Mouse (Mus musculus): Measurements from ENCODE around the gene Mad2l1bp. TPM values are rescaled to one million over a fixed set of nuclear protein-coding genes. Genes with fewer than 3 reads are reported as not detected.
A peak's percentile ranks its signal among the peaks of the same experiment; 100 is the strongest.

Gene Mad2l1bp
- total RNA-seq (2021): 10 to 100 TPM; 20.8 to 25.1 TPM
- long read RNA-seq, experiment 1, transcript Mad2l1bp-201 (3 exons, 1,272 nt): major isoform, 32 of 35 reads
- long read RNA-seq, experiment 1, partial matches to known transcripts: 0 of 35 reads
- long read RNA-seq, experiment 1, other reads (novel, unspliced or antisense): 3 of 35 reads
- long read RNA-seq, experiment 2, transcript Mad2l1bp-201 (3 exons, 1,272 nt): major isoform, 29 of 34 reads
- long read RNA-seq, experiment 2, partial matches to known transcripts: 3 of 34 reads
- long read RNA-seq, experiment 2, other reads (novel, unspliced or antisense): 2 of 34 reads

- peak; percentile 93 for DNase-seq
- intact Hi-C loops (cut with DNase I): loop anchor here (10.0 kb wide), 1 partner anchor 568 kb away; no protein-coding TSS in a partner anchor
- Histone ChIP-seq H3K27ac (peak within 1 kb of the TSS; percentile 96), H3K4me3 (peak within 1 kb of the TSS; percentile 85)
- no peak for TF ChIP-seq CTCF (IDR thresholded peaks at IDR 0.05)
Measured at GRCm38 (mm10) chr17:46152847-46153782, at the start of gene Mad2l1bp. Mad2l1bp (minus strand) TSS chr17:46153553.

- peak; percentile 45 for DNase-seq
- intact Hi-C loops (cut with DNase I): no loop called here
- Histone ChIP-seq H3K27ac (peak overlapping the region; percentile 94), H3K4me3 (peak overlapping the region; percentile 89)
- TF ChIP-seq CTCF (IDR thresholded peaks at IDR 0.05): no peak
Measured at GRCm38 (mm10) chr17:46203078-46203477, 49.7 kb upstream of the Mad2l1bp start.

- peak; percentile 96 for DNase-seq
- peak; percentile 12; the same call in 1 of the 2 replicates for TF ChIP-seq CTCF (IDR thresholded peaks at IDR 0.05)
- intact Hi-C loops (cut with DNase I): no loop called here
- H3K4me3 ChIP-seq: peak within 1 kb of the TSS; percentile 89
- H3K27ac ChIP-seq: peak within 1 kb of the TSS; percentile 94
Measured at GRCm38 (mm10) chr17:46202421-46203071, 49.2 kb upstream of the Mad2l1bp start, which contains the start of the genes Polh and Xpo5. Polh (minus strand) TSS chr17:46202645. Xpo5 (plus strand) TSS chr17:46202782.

DNA sequence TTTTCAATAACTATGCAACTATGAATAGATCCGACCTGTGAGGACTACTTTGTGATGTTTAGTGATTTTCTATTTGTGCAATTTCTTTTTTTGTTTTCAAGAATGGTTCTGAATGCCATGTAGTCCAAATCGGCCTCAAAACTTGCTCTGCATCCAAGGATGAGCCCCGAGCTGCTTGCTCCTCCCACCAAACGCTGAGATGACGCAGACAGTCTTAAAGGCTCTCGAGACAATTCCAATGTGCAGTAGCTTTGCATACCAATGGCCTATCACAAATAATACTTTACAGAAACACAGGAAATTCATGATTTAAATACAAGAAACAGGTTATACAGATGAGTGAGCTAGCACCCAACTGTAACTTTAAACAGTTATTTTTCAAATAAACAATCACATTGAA lies 47.8 kb upstream of the Mad2l1bp start:
- no peak for DNase-seq
- peak overlapping the region; percentile 94 for H3K27ac ChIP-seq
- peak overlapping the region; percentile 89 for H3K4me3 ChIP-seq
- no peak for TF ChIP-seq CTCF (IDR thresholded peaks at IDR 0.05)
- intact Hi-C loops (cut with DNase I): no loop called here

- intact Hi-C loops (cut with DNase I): no loop called here
- DNase-seq: no peak
Measured at GRCm38 (mm10) chr17:46188829-46189228, 35.5 kb upstream of the Mad2l1bp start.

DNA sequence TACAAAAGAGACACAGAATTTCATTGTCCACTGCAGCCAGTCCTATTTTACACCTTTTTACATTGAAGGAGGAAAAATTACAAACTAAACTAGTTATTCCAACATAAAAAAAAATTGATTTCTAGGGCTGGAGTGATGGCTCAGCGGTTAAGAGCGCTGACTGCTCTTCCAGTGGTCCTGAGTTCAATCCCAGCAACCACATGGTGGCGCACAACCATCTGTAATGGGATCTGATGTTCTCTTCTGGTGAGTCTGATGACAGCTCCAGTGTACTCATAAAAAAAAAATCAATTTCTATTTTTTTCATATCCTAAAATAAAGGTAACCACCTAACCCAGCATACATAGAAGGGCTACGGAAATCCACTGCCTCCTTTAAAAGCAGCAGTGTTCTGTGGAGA lies 28.9 kb upstream of the Mad2l1bp start:
- Histone ChIP-seq H3K27ac (no peak overlapping the region), H3K4me3 (no peak overlapping the region)
- intact Hi-C loops (cut with DNase I): no loop called here
- no peak for DNase-seq
- TF ChIP-seq CTCF (IDR thresholded peaks at IDR 0.05): peak; percentile 43

More at GRCm38 (mm10) chr17:46188829-46189228, 35.5 kb upstream of the Mad2l1bp start:
- Histone ChIP-seq H3K27ac (no peak overlapping the region), H3K4me3 (no peak overlapping the region)
- no peak for TF ChIP-seq CTCF (IDR thresholded peaks at IDR 0.05)

- intact Hi-C loops (cut with DNase I): no loop called here
- TF ChIP-seq CTCF (IDR thresholded peaks at IDR 0.05): peak; percentile 65
- no peak overlapping the region for H3K4me3 ChIP-seq
- no peak overlapping the region for H3K27ac ChIP-seq
- no peak for DNase-seq
Measured at GRCm38 (mm10) chr17:46170538-46170937, 17.2 kb upstream of the Mad2l1bp start.

- peak; percentile 62 for DNase-seq
- H3K4me3 ChIP-seq: peak overlapping the region; percentile 24; the same call in 1 of the 2 replicates
- no peak for TF ChIP-seq CTCF (IDR thresholded peaks at IDR 0.05)
- intact Hi-C loops (cut with DNase I): no loop called here
- peak overlapping the region; percentile 82 for H3K27ac ChIP-seq
Measured at GRCm38 (mm10) chr17:46168768-46169167, 15.4 kb upstream of the Mad2l1bp start.

GRCm38 (mm10) chr17:46168318-46168717 lies 15.0 kb upstream of the Mad2l1bp start:
- TF ChIP-seq CTCF (IDR thresholded peaks at IDR 0.05): no peak
- Histone ChIP-seq H3K4me3 (peak overlapping the region; percentile 24; the same call in 1 of the 2 replicates), H3K27ac (peak overlapping the region; percentile 82)
- intact Hi-C loops (cut with DNase I): no loop called here
- DNase-seq: peak; percentile 30

DNA sequence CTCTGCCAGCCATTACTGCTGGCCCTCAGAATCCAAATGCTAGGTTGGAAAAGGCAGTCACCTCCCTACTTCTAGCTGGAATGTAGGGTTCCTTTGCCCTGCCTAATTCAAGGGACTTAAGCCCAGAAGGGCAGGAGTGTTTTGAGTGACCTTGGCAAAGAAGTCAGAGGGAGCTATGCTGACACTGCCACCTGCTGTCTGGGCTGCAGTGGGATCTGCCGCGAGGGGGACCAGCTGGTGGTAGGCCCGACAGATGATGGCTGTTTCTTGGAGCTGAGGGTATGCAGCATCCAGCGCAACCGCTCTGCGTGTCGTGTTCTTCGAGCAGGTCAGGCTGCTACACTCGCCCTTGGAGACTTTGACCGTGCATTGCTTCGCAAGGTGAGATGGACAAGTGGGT lies 13.7 kb upstream of the Mad2l1bp start:
- peak; percentile 60 for DNase-seq
- peak overlapping the region; percentile 82 for H3K27ac ChIP-seq

DNA sequence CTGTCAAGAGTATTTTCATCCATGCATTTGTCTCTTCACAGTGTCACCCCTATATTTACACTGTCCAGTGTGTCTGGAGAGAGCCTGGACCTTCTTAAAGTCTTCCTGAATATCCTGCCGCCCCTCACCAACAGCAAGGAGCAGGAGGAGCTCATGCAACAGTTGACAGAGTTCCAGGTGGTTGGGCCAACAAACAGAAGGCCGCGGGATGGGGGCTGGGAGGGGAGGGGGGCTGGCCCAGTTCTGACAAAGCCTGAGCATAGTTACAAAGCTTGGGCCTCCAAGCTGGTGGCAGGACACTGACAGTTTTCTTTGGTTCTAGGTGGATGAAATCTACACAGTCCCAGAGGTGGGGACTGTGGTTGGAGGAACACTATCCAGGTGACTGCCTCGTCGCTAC lies 12.9 kb upstream of the Mad2l1bp start:
- Histone ChIP-seq H3K27ac (peak overlapping the region; percentile 82), H3K4me3 (no peak overlapping the region)
- no peak for TF ChIP-seq CTCF (IDR thresholded peaks at IDR 0.05)
- no peak for DNase-seq
- intact Hi-C loops (cut with DNase I): no loop called here

More for the DNA sequence above, 13.7 kb upstream of the Mad2l1bp start:
- intact Hi-C loops (cut with DNase I): no loop called here
- no peak overlapping the region for H3K4me3 ChIP-seq
- peak; percentile 70 for TF ChIP-seq CTCF (IDR thresholded peaks at IDR 0.05)

- no peak for TF ChIP-seq CTCF (IDR thresholded peaks at IDR 0.05)
- Histone ChIP-seq H3K4me3 (no peak overlapping the region), H3K27ac (no peak overlapping the region)
- intact Hi-C loops (cut with DNase I): no loop called here
- no peak for DNase-seq
Measured at GRCm38 (mm10) chr17:46165460-46165859, 12.1 kb upstream of the Mad2l1bp start.

All from gastrocnemius, adult 2 months (tissue).